Mouse (Mus musculus) pancreas, adult 10 weeks (tissue): Measurements from ENCODE around the gene Chrm5. TPM values are rescaled to one million over a fixed set of nuclear protein-coding genes. Genes with fewer than 3 reads are reported as not detected.

Experiments
- polyA plus RNA-seq: library from polyadenylated mRNA; stranded (reverse); fragments of 350-450 nt; fragmentation: Illumina TruSeq; extraction: RNeasy Lipid Tissue Mini Kit (QIAGEN cat#74804); gene quantifications from one replicate; pipeline ENCODE4 v1.2.3, GENCODE M21; 2015; ENCODE audit warnings: low read depth, low replicate concordance; ENCODE audit not compliant: insufficient read depth

The Chrm5 gene
- polyA plus RNA-seq = not detected

DNA sequence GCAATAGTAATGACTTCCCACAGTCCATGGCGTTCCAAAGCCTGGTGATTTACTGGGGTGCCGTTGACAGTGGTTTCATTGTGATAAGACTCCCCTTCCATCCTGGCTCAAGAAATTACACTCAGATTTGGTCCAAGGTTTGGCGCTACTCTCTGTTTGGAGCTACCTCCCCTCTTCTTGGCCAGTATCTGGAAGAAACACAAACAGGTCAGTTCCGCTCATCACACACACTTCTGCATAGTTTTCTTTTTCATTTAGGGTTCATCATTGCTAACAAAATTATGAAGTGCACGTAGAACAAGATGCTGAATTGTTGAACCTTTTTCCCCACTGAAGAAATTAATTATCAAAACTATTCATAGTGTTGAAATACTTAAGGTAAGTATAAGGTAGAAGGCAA lies at the start of gene Chrm5:
Chrm5 (minus strand) TSS at position 101 of the 400 bp plus-strand sequence.

GRCm38 (mm10) chr2:112492856-112493538 lies 12.4 kb upstream of the Chrm5 start, which contains the start of gene Aven:
TSS of gene Aven (plus strand) at chr2:112492964.

DNA sequence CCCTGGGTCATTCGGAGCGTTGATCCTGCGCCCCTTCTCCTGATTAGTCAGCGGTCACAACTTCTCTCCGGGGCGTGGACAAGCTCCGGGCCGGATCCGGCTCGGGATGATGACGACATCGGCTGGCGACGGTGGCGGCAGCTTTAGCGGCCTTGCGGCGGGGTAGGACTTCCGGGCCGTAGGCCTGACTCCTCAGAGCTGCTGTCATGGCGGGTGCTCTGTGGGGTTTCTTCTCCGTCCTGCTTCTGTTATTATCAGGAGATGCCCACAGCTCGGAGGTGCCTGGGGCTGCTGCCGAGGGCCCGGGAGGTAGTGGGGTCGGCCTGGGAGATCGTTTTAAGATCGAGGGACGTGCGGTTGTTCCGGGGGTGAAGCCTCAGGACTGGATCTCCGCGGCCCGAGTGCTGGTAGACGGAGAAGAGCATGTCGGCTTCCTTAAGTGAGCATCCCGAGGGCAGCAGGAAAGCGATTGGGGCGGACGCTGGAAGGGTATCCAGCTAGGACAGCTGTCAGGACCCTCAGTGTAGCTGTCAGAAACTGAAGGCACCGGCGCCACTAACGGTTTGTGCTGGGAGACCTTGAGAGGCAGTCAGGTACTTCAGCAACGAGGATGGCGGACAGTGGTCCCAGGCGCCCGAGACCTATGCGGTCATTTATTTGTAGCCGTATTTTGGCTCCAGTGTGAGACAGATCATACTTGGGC lies 25.6 kb downstream of the Chrm5 start, which contains the start of gene Emc7:
Emc7 (plus strand) TSS at position 136 of the 703 bp plus-strand sequence.

Other genes with a start within 250 kb of the Chrm5 start
- gene Lpcat4, start 241.3 kb downstream of the Chrm5 start, polyA plus RNA-seq = 4.5 TPM
- gene Nutm1, start 221.5 kb downstream of the Chrm5 start, polyA plus RNA-seq = not detected
- 25.2 TPM for gene Nop10, start 218.8 kb downstream of the Chrm5 start, polyA plus RNA-seq
- gene Slc12a6, start 214.9 kb downstream of the Chrm5 start, polyA plus RNA-seq = 9.5 TPM
- not detected for gene Gm21985, start 214.5 kb downstream of the Chrm5 start, polyA plus RNA-seq
- 17.5 TPM for gene Emc4, start 112.7 kb downstream of the Chrm5 start, polyA plus RNA-seq
- gene Katnbl1, start 101.6 kb downstream of the Chrm5 start, polyA plus RNA-seq = 3.3 TPM
- 4.3 TPM for gene Emc7, start 25.8 kb downstream of the Chrm5 start, polyA plus RNA-seq
- gene Aven, start 12.2 kb upstream of the Chrm5 start, polyA plus RNA-seq = 4.9 TPM